Mouse (Mus musculus): ENCODE measurements around the gene Gm26938.

Gene Gm26938

DNA sequence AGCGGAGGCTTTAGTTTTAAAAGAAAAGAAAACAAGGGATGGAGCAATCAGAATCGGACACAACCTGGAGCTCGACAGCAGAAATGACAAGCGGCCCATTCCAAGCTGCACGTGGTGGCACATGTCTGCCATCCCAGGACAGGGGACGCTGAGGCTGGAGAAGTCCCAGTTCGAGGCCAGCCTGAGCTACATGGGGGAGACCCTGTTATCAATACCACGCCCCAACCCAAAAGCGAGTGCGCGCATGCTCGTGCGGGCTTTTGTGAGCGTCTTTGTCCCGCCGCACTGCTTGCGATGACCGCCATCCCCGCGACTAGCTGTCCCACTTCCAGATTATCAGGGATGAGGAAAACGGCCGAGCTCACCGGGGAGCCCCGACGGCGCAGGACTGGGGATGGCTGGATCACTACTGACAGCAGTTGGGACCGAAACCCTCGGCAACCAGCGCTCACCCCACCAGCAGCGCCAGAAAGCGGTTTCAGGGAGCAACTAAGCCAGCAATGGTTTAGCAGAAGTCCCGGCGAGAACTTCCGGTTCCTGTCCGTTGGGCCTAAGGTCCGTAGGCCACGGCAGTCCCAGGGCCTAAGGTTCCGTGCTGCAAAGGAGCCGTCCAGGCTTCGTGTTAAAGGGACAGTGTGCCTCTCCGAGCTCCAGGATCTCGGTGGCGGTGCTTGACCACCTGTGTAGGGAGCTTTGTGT, at the start of gene Gm26938, which contains the start of gene Psmg3:
Gene Gm26938, minus strand, starts transcription at position 51 of the 699 bp plus-strand sequence.
Gene Psmg3, minus strand, starts transcription at position 529 of the 699 bp plus-strand sequence.
- DNase-seq (ENCODE audit: low read depth): peak; percentile 92

DNA sequence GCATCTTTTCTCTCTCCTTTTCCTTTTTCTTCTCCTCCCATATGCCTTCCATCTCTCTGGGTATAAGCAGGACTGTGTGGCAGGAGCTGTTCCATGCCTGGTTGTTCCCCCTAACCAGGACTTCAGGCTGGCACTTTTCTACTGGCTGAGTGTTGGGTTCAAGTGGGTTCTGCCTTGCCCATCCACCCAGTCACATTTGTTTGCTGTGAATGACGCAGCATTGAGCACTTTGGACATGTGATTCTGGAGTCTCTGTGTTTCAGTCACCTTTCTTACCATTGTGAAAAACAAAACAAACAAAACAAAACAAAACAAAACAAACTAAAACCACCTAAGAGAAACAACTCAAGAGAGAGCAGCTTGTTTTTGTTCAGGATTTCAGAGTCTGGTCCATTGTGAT, 45.3 kb upstream of the Gm26938 start:
- DNase-seq (ENCODE audit: low read depth): no peak

DNA sequence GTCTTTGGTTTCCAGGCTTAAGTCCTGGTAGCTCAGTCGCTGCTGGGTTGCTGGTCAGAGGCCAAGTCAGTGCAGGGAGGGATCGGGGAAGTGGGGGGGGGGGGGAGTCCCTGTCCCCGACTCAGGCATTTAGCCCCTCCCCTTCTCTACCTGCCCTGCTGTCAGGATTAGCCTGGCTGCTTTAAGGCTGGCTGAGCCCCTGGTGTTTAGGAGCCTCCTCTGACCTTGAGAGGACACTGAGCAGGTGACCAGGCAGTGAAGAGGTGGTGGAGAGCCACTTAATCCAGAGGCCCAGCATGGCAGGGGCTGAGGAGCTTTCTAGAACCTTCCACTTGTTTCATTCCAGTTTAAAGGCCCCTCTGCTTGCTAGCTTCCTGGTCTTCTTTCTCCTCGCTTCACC, 44.7 kb upstream of the Gm26938 start:
- DNase-seq (ENCODE audit: low read depth): no peak

DNA sequence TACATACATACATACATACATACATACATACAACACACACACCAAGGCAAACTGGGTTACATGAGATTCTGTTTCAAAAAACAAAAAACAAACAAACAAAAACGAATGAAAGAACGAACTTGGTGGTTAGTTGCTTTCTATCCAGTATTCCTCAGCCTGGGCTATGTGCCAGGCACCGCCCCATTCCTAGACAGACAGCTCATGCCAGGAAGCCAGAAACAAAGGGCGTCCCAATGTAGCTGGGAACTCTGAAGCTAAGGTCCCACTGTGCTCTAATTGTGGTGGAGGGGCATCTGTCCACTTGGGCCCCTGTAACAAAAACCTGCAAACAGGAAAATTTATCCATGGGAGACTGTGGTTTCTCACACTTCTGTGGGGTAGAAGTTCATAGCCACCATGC, 36.6 kb upstream of the Gm26938 start:
- DNase-seq (ENCODE audit: low read depth): no peak

DNA sequence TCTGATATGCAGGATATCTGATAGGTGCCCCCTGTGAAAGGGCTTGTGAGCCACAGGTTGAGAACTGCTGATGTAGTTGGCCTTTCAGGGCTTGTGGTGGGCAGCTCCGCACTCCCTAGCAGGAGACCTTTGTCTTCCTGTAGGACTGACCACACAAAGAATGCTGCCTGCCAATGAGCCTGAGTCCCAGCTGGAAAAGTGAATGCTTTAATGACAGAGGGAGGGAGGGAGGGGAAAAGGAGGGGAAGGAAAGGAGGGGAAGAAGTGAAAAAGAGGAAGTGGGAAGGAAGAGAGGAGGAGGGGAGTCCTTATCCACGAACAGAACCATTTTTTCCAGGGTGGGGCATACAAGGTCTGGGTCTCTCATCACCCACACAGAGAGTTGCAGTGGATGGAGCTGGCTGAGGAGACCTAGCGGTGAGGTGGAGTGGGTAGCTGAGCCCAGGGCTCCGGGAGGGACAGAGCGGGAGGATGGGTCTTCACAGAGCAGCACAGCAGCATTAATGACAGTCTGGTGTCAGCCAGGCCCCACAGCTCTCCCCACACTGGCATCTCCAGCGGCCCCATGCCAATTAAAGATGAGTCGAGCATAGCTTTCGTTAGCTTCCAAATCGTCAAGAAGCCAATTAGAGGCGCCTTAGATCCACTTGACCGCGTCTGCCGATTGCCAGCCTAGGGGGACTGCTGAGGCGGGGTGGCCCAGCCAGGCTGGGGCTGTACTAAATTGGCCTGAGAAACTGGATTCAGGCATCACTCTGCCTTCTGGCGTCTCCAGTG, 34.3 kb upstream of the Gm26938 start:
- DNase-seq (ENCODE audit: low read depth): no peak

DNA sequence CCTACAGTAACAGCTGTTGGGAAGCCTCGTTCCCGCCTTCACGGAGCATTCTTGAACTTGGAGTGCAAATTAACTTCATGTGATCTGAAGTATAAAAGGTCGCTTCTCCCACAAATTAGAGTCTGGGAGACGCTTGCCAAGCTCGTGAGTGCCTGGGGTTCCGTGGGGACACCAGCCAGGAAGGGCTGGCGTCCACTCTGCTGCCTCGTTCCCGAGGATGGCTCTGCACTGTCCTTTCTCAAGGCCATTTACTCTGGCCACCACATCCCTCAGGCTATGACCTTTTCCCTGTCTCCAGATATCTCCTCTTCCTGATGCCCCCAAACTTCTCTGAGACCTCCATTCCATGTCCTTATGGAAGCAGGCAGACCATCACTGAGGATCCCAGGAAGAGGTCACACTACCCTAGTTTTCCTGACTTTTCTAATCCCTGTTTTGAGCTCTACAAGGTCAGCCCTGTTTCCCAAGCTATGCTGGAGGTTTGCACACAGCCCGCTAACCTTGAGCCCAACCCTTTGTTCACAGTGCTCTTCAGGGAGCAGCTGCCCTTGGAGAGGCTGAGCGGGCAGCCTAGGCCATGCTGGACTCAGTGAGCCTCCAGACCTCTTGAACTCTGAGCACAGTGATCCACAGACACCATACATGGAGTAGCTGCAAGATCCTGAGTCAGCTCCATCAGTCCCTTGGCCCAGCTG, 23.6 kb upstream of the Gm26938 start:
- no peak for DNase-seq (ENCODE audit: low read depth)

DNA sequence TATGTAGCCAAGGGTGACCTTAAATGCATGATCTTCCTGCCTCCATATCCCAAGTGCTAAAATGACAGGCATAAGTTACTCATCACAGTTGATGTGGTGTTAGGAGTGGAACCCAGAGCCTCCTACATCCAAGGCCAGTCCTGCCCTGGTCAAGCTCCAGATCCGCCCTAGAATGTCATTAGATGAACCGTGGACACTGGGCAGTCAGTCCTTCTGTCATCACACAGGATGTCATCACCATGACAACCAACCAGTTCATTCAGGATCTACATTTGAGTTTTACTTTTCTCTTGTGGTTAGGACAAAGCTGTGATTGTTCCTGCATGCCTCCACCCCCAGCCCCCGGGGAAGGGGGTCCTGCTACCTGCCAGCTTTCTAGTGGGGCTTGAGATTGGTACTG, 12.9 kb upstream of the Gm26938 start:
- DNase-seq (ENCODE audit: low read depth): peak; percentile 23

DNA sequence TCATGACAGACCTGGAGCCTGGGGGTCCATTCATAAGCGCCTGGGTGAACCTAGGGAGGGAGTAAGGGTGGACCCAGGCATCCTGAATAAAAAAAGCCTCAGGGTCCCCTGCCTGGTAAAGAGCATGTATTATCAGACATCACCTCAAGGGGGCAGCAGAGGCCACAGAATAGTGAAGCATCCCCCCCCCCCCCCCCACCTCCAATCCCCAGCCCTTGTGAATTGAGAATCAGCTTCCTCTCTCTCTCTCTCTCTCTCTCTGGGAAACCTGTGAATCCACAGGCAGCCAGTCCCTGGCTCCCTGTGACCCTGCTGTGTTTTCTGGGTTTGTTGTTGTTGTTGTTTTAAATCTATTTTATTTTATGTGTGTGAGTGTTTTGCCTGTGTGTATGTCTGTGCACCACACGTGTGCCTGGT, 12.3 kb upstream of the Gm26938 start:
- peak; percentile 83 for DNase-seq (ENCODE audit: low read depth)

DNA sequence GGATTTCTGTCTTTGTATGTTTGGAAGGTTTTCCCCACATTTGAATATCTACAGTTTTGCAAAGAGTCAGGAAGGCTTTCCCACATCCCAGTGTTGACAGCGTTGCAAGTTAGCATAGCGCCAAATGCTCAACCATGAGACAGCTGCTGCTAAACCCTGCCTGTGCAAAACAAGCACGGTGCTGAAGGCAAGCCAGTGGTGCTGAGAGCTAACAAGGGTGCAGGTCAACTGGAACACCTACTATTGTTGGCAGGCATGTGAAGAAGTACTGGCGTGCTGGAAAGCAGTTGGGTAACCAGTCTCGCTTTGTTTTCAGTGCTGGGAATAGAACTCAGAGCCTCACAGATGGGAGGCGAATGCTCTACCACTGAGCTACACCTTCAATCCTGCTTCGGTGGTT, 9.5 kb upstream of the Gm26938 start:
- no peak for DNase-seq (ENCODE audit: low read depth)

DNA sequence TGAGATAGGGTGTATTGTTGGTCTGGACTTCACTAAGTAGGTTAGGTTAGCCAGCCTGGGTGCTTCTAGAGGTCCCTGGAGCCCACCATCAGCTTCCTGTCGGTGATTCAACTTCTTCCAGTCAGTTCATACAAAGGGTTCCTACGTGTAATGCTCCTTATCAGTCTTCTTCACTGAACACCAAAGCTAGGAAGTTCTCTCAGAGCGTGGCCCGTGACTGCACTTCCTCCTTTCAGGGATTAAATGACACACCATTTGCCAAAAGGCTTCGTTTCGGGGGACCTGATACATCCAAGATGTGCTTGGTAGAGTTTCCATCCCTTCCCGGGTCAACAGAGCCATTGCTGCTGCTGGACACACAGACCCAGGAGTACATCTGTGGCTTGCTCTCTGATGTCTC, 5.9 kb upstream of the Gm26938 start:
- no peak for DNase-seq (ENCODE audit: low read depth)

DNA sequence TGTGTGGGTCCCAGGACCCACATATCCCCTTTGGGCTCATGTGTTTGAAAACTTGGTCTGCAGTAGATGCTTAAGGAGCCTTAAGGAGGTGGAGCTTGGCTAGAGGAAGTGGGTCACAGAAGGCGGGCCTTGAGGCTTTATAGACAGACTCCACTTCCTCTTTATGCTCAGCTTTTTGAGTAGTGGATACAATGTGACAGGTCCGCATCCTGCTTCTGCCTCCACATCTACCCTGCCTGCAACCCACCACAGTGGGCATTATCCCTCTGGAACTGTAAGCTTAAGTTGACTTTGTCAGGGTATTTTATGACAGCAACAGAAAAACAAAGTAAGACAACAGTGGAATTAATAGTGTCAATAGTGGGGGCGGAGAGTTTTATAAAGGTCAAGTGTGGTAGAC, 4.5 kb upstream of the Gm26938 start:
- DNase-seq (ENCODE audit: low read depth): peak; percentile 75

DNA sequence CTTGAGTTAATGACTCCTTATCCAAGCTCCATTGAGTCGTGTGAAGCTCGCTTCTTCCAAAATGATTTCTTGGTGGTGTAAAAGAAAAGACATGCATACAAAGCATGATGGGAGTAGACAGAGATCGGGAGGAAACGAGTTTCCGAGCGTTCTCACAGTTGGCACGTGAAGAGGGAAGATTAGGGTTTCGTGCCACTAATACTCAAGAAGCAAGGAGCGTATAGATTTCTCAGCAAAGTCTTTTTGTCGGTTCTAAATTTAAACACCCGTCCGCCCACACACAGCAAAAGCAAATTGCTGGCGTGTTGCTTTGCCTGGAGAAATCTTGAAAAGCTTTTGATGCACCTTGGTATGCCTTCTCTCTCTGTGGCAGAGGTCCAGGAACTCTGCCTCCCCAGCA, 3.2 kb upstream of the Gm26938 start:
- DNase-seq (ENCODE audit: low read depth): no peak

DNA sequence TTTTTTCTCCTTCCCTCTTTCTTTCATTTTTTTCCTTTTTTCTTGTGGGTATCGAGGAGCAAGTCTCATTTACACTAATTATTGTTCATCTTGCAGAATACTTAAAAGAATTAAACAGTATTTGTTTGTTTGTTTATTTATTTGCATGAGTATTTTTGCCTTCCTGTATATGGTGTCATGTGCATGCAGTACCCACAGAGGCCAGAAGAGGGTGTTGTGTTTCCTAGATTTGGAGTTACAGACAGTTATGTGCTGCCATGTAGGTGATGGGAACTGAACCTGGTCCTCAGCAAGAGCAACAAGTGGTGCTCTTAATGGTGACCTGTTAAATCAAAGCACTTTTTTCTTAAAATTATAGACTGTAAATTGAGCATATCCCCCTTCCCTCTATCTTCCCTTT, 1.4 kb upstream of the Gm26938 start:
- DNase-seq (ENCODE audit: low read depth): peak; percentile 72

DNA sequence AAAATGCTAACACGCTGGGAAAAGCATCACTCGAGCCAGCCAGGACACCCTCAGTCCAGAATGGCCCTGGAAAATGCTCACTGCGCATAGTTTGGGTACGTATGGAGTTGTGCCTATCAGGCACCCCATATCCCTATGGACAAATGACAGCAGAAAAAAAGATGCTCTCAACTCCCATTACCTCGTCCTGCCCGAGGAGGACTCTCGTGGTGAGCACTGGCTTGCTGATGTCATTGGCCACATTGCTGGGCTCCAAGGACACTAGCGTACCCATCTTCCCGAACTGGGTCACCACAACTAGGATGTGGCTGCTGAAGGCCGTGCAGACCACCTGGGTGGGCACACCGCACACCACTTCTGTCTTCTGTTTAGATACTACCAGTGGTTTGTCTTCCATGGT, 260 bp downstream of the Gm26938 start:
- DNase-seq (ENCODE audit: low read depth): no peak

DNA sequence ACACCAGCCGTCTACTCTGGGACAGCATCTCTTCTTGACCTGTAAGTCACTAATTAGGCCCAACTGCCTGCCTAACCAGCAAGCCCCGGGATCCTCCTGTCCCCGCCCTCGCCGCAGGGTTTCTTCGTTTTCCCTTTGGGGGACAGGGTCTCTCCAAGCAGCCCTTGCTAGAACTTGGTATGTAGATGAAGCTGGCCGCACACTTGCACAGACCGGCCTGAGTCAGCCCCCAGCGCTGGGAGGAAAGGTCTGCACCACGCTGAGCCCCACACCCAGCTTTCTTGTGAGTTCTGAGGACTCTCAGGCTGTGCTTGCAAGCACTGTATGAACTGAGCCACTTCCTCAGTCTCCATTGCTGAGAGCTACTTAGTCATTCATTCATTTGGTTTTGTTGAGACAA, 1.7 kb downstream of the Gm26938 start:
- DNase-seq (ENCODE audit: low read depth): no peak

DNA sequence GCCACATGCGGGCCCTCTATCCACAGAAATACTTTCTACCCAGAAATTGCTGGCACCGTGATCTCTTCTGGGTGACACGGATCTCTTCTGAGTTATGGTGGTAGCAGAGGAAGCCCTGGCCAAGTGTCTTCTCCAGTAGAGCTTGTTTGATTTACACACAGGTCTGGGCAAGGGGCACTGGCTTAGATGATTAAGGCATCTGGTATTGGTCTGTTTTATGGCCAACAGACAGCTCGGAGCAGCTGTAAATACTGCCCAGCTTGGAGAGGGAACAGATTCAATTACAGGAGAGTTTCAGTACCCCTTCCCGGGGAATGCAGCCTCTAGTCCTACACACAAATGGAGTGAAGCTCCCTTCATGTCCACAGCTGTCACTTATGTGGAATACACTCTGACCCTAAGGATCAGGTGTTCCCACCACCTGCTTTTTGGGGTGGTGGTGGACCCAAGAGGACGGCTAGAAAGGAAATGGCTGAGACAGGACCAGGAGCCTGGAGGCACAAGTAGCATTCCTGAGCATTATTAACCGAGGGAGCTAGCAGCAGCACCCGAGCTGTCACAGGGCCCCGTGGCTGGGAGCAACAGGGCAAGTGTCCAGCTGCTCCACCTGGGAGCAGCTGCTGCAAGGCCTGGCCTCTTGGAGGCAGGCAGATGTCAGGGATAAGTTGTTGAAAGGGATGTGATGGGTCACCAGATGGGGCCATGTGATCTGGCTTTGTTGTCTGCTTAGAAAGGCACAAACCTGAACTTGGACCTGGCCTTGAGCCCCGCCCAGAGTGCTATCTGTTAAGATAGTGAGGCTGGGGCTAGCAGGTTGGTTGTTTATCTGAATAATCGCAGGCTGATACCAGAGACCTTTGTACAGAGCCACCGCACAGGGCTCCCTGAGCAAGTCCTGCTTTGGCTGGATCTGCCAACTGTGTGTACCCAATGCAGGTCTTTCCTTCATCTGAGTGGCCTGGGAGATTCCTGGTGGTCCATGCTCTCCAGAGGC, 4.4 kb downstream of the Gm26938 start:
- no peak for DNase-seq (ENCODE audit: low read depth)

DNA sequence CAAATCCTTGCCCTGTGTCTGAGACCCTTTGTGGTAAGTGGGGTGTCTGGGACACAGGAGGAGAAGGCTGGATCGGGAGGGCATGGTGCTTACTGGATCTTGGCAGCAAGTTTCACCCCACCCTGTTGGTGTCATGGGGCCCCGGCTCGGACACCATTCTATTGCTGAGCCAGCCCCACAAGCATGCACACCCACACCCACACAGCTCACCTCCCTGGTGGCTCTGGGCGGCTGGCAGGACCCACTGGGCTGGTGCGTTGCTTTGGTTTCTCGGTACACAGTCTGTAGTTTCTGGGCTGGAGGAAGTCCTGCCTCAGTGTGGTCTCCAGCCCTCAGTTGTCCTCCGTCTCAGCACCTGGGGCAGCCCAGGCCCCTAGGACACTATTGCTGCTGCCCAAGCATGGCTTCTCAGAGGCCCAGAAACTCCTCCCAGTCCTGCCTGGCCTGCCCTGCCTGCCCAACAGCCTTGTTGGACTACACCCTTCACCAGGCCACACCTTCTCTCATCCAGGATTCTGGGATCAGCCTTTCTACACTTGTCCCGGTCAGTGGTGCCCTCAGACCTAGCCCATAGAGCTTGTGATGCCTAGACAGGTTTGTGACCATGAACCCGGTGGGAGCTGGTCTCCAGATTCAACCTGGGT, 6.5 kb downstream of the Gm26938 start, which contains the start of gene Tmem184a:
Gene Tmem184a, minus strand, starts transcription at position 380 of the 644 bp plus-strand sequence.
- DNase-seq (ENCODE audit: low read depth): no peak

DNA sequence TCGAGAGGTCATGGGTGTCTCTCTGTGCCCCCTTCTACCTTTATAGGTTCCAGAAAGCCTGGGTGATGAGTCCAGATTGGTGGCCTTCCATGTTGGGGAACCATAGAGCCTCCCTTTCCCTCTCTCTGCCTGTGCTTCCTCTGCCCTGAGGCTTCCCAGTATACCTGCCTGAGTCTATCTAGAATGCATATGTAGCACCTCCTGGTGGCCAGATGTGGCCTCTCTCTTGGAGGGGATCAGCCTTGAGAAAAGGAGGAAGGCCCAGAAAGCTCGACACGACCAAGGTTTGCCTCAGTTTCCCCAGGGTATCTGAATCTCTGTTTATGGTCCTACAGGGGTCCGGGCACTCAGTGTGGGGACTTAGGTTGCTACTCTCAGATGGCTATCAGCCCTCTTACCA, 7.4 kb downstream of the Gm26938 start:
- DNase-seq (ENCODE audit: low read depth): peak; percentile 61

DNA sequence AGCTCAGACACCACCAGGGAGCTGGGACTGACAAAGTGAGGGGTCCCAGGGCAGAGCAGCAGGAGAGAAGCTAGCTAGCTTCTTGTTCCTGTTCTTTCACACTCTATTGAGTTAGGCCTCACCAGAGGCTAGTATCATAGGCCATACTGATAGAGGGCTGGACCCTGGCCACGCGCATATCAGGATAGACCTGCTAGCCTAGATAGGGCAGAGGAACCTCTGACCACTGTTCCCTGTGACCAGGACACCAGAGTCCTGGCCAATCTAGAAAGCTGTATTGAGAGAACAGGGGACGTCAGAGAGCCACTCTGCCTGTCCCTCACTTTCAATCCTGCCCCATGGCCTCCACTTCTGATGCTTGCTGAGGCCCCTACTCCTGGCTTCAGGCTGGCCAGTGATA, 8.2 kb downstream of the Gm26938 start:
- DNase-seq (ENCODE audit: low read depth): no peak

DNA sequence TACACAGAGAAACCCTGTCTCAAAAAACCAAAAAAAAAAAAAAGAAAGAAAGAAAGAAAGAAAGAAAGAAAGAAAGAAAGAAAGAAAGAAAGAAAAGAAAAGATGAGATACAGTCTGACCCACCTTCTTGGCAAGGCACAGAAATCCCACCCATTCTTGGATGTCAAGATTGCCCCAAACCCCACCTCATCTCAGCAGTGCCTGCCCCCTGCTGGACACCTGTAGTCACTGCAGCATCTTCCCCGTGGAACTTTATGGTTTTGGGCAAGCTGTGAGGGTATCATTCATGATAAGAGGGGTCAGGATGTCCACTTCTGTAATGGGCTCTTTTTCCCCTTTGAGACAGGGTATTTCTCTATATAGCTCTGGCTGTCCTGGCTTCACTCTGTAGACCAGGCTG, 8.9 kb downstream of the Gm26938 start:
- peak; percentile 68 for DNase-seq (ENCODE audit: low read depth)

DNA sequence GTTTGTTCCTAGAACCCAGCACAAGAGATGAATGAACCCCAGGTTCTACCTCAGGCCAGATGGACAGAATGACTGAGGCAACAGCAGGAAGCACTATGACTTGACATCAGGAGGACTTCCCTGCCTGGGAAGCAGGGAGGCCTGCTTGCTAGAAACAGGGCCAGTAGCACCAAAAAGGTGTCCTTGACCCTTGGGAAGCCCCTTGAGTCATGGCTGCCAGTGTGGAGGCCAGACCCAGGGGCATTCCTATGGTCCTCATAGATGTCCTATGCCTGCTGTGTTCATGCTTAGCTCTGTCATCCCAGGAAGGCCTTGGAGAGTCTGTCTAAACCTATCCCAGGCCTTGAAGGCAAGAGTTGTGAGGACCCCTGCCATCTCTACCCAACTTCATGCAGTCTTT, 9.8 kb downstream of the Gm26938 start:
- no peak for DNase-seq (ENCODE audit: low read depth)
